Mouse (Mus musculus): ENCODE data around the gene Pigo. TPM values are rescaled to one million over a fixed set of nuclear protein-coding genes. Genes with fewer than 3 reads are reported as not detected.
"Not testable (repeated sequence)": the region's sequence is repeated elsewhere in the genome, so short reads cannot be mapped to it uniquely, and the experiment has no call there.

Gene Pigo
- polyA plus RNA-seq, 1 experiment: 8.0 TPM

DNA sequence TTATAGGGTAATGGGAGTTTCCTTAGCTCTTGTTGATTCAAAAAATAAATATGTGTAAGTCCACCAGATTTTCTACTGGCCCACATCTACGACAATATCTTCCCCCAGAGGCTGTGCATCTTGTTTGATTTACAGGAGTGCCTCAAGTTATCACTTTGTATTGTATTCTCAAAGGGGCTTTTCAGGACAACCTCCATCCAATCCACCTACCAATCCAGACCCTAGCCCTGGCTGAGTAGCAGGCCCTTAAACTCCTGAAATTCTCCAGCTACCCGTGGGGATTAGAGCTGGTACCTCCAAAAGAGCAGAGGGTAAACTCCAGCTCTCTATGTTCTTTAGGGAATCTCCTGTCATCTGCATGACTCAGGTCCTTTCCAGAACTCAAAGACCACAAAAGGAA is 27.6 kb downstream of the Pigo start:
- Histone ChIP-seq H3K4me3 (peak overlapping the region; percentile 43), H3K27me3 (ENCODE audit: control insufficient read depth, insufficient read depth, insufficient read length) (no peaks in the 10 kb centered on the region), H3K4me2 (ENCODE audit: low read depth) (peak overlapping the region; percentile 76), H3ac (ENCODE audit: control insufficient read depth, insufficient read length) (no peak overlapping the region), H3K79me2 (ENCODE audit: control insufficient read depth, insufficient read depth) (peaks cover 66% of the 10 kb centered on the region), H3K36me3 (ENCODE audit: control insufficient read depth, insufficient read depth) (peaks cover 36% of the 10 kb centered on the region)
- no peak for TF ChIP-seq E2F4 (IDR thresholded peaks at IDR 0.05; ENCODE audit: insufficient read depth)
- no peak for TF ChIP-seq TCF3 (IDR thresholded peaks at IDR 0.05; ENCODE audit: insufficient read length, low read depth)
- TF ChIP-seq TCF12 (IDR thresholded peaks at IDR 0.05; ENCODE audit: insufficient read depth, poor library complexity, severe bottlenecking): no peak
- no peak for TF ChIP-seq POLR2A (IDR thresholded peaks at IDR 0.05; ENCODE audit: insufficient read length, low read depth)
- no peak for TF ChIP-seq SRF (IDR thresholded peaks at IDR 0.05; ENCODE audit: control insufficient read depth, insufficient read length, low read depth)
- TF ChIP-seq REST (IDR thresholded peaks at IDR 0.05; ENCODE audit: insufficient read depth, insufficient read length): no peak
- TF ChIP-seq CEBPB (IDR thresholded peaks at IDR 0.05; ENCODE audit: insufficient read depth, poor library complexity, severe bottlenecking): no peak

DNA sequence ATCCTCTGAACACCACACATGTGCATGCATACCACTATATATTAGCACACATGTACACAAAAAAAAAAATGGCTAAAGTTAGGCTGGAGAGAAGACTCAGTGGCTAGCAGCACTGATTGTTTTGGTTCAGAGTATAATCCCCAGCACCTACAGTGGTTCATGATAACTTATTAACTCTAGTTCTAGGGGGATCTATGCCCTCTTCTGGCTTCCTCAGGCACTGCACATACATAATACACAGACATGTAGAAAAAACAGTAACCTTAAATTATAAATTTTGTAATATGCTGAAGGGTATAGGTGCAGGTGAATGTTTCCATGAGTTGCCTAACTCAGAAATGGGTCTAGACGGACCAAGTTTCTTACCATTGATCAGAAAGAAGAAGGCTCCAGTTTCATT is 37.3 kb downstream of the Pigo start:
- TF ChIP-seq TCF12 (IDR thresholded peaks at IDR 0.05; ENCODE audit: insufficient read depth, poor library complexity, severe bottlenecking) (no peak), MYOD1 (IDR thresholded peaks at IDR 0.05; ENCODE audit: control insufficient read depth in 1 of 3, insufficient read length in 2 of 3, low read depth in 2 of 3) (no peak), POLR2A (IDR thresholded peaks at IDR 0.05; ENCODE audit: insufficient read length, low read depth) (no peak), REST (IDR thresholded peaks at IDR 0.05; ENCODE audit: insufficient read depth, insufficient read length) (no peak), MAX (IDR thresholded peaks at IDR 0.05; ENCODE audit: low read depth) (no peak), TCF3 (IDR thresholded peaks at IDR 0.05; ENCODE audit: insufficient read length, low read depth) (no peak), USF1 (IDR thresholded peaks at IDR 0.05; ENCODE audit: low read depth) (no peak), E2F4 (IDR thresholded peaks at IDR 0.05; ENCODE audit: insufficient read depth) (no peak)

DNA sequence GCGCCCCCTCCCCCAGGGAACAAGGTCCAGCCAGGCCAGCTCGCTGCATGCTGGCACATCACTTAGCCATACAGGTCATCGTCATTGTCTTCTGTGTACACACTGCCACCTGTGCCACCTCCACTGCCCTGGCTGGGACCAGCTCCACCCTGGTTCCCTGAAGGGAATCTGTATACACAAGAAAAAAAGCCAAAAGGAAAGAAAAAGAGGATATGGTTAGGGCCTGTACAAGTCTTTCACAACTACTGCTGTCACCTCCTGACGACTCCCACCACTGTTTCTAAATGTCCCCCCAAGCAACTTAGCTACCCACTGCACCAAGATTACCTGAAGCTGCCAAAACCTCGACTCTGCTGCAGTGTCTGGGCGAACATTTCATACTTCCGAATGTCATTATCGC is 45.2 kb downstream of the Pigo start:
- H3ac ChIP-seq (ENCODE audit: control insufficient read depth, insufficient read length); H3K4me2 ChIP-seq (ENCODE audit: low read depth); H3K27me3 ChIP-seq (ENCODE audit: control insufficient read depth, insufficient read depth, insufficient read length); H3K4me3 ChIP-seq; H3K79me2 ChIP-seq (ENCODE audit: control insufficient read depth, insufficient read depth): not testable (repeated sequence)
- H3K36me3 ChIP-seq (ENCODE audit: control insufficient read depth, insufficient read depth): peaks cover 32% of the 10 kb centered on the region

More for the DNA sequence above, 37.3 kb downstream of the Pigo start:
- Histone ChIP-seq H3K79me2 (ENCODE audit: control insufficient read depth, insufficient read depth) (peaks cover 9% of the 10 kb centered on the region), H3K4me2 (ENCODE audit: low read depth) (no peak overlapping the region), H3ac (ENCODE audit: control insufficient read depth, insufficient read length) (no peak overlapping the region), H3K36me3 (ENCODE audit: control insufficient read depth, insufficient read depth) (peaks cover 88% of the 10 kb centered on the region), H3K27me3 (ENCODE audit: control insufficient read depth, insufficient read depth, insufficient read length) (no peaks in the 10 kb centered on the region), H3K4me3 (no peak overlapping the region)

DNA sequence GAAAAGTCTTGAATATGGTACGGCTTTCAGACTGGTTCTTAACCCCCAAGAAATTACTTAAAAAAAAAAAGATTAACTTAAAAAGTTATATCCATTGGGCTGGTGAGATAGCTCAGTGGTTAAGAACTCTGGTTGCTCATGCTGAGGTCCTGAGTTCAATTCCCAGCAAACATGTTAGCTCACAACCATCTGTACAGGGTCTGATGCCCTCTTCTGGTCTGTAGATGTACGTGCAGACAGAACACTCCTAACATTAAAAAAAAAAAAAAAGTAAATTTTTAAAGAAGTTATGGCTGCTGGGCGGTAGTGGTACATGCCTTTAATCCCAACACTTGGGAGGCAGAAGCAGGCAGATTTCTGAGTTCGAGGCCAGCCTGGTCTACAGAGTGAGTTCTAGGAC is 47.6 kb downstream of the Pigo start:
- Histone ChIP-seq H3K4me2 (ENCODE audit: low read depth) (no peak overlapping the region), H3K4me3 (no peak overlapping the region), H3K27me3 (ENCODE audit: control insufficient read depth, insufficient read depth, insufficient read length) (no peaks in the 10 kb centered on the region), H3ac (ENCODE audit: control insufficient read depth, insufficient read length) (no peak overlapping the region), H3K79me2 (ENCODE audit: control insufficient read depth, insufficient read depth) (no peaks in the 10 kb centered on the region), H3K36me3 (ENCODE audit: control insufficient read depth, insufficient read depth) (peaks cover 9% of the 10 kb centered on the region)
- TF ChIP-seq USF1 (IDR thresholded peaks at IDR 0.05; ENCODE audit: low read depth) (no peak), MAX (IDR thresholded peaks at IDR 0.05; ENCODE audit: low read depth) (no peak), TCF3 (IDR thresholded peaks at IDR 0.05; ENCODE audit: insufficient read length, low read depth) (no peak), E2F4 (IDR thresholded peaks at IDR 0.05; ENCODE audit: insufficient read depth) (no peak), POLR2AphosphoS2 (IDR thresholded peaks at IDR 0.05; ENCODE audit: insufficient read length, low read depth) (no peak), REST (IDR thresholded peaks at IDR 0.05; ENCODE audit: insufficient read depth, insufficient read length) (no peak), MYOG (IDR thresholded peaks at IDR 0.05; ENCODE audit: control insufficient read depth in 1 of 3, insufficient read depth in 1 of 3, insufficient read length in 2 of 3, low read depth in 2 of 3) (no peak), POLR2A (IDR thresholded peaks at IDR 0.05; ENCODE audit: insufficient read length, low read depth) (no peak), TCF12 (IDR thresholded peaks at IDR 0.05; ENCODE audit: insufficient read depth, poor library complexity, severe bottlenecking) (no peak), SRF (IDR thresholded peaks at IDR 0.05; ENCODE audit: control insufficient read depth, insufficient read length, low read depth) (no peak), MYOD1 (IDR thresholded peaks at IDR 0.05; ENCODE audit: control insufficient read depth in 1 of 3, insufficient read length in 2 of 3, low read depth in 2 of 3) (no peak)

DNA sequence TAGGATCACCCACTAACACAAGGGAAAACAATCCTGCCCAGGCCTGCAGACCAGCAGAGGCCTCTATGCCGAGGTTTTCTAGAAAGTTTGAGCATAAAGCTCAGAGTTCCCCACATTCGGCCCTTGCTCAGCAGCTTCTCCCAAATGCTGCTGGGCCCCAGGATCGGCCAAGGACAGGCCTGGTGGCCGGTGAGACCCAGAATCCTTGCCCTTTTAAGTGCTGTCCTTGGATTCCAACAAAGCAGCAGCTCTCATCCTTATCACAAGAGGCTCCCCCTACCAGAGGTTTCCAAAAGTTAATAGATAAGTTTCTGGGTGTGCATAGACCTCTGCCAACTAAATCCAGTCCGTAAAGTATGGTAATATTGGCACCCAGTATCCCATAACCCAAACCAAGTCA is 51.8 kb downstream of the Pigo start:
- H3K4me2 ChIP-seq (ENCODE audit: low read depth): no peak overlapping the region
- H3K79me2 ChIP-seq (ENCODE audit: control insufficient read depth, insufficient read depth): no peaks in the 10 kb centered on the region
- no peak overlapping the region for H3ac ChIP-seq (ENCODE audit: control insufficient read depth, insufficient read length)
- TF ChIP-seq USF1 (IDR thresholded peaks at IDR 0.05; ENCODE audit: low read depth) (no peak), CEBPB (IDR thresholded peaks at IDR 0.05; ENCODE audit: insufficient read depth, poor library complexity, severe bottlenecking) (no peak), TCF3 (IDR thresholded peaks at IDR 0.05; ENCODE audit: insufficient read length, low read depth) (no peak), REST (IDR thresholded peaks at IDR 0.05; ENCODE audit: insufficient read depth, insufficient read length) (no peak), MYOG (IDR thresholded peaks at IDR 0.05; ENCODE audit: control insufficient read depth in 1 of 3, insufficient read depth in 1 of 3, insufficient read length in 2 of 3, low read depth in 2 of 3) (no peak), SRF (IDR thresholded peaks at IDR 0.05; ENCODE audit: control insufficient read depth, insufficient read length, low read depth) (no peak), MYOD1 (IDR thresholded peaks at IDR 0.05; ENCODE audit: control insufficient read depth in 1 of 3, insufficient read length in 2 of 3, low read depth in 2 of 3) (no peak), POLR2AphosphoS2 (IDR thresholded peaks at IDR 0.05; ENCODE audit: insufficient read length, low read depth) (no peak), TCF12 (IDR thresholded peaks at IDR 0.05; ENCODE audit: insufficient read depth, poor library complexity, severe bottlenecking) (no peak), POLR2A (IDR thresholded peaks at IDR 0.05; ENCODE audit: insufficient read length, low read depth) (no peak)
- no peaks in the 10 kb centered on the region for H3K27me3 ChIP-seq (ENCODE audit: control insufficient read depth, insufficient read depth, insufficient read length)
- no peaks in the 10 kb centered on the region for H3K36me3 ChIP-seq (ENCODE audit: control insufficient read depth, insufficient read depth)
- no peak overlapping the region for H3K4me3 ChIP-seq
